Mouse (Mus musculus) ovary, postnatal 10 days (tissue): ENCODE measurements at regions not wholly inside any gene's neighbourhood (a gene's known extent, or its start where the extent isn't known, plus 50 kb on each side); places are given as distances from the start of the nearest gene placed in this dataset.

Experiments used
- DNase-seq: peaks from one replicate; pipeline ENCODE4 v3.0.0; 2022; ENCODE audit warnings: low spot score

DNA sequence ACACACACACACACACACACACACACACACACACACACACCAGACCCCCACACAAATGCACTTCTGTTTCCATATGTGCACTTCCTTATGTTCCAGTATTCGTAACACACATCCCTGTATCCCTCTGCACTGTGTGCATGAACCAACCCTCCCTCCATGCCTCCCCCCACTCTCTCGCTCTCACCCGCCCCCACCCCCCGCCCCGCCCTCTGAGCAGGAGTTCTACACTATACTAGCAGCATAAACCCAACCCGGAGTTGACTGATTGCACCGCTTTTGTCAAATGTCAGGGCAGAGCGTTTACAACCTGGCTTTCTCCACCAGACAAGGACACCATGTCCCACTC lies 81.5 kb upstream of the Zmiz1 start:
- DNase-seq = no peak

GRCm38 (mm10) chr14:25377900-25378716 lies 80.9 kb upstream of the Zmiz1 start:
- peak; percentile 76 for DNase-seq

- DNase-seq = no peak
These were observed 80.2 kb upstream of the Zmiz1 start for GRCm38 (mm10) chr14:25378717-25379224.

DNA sequence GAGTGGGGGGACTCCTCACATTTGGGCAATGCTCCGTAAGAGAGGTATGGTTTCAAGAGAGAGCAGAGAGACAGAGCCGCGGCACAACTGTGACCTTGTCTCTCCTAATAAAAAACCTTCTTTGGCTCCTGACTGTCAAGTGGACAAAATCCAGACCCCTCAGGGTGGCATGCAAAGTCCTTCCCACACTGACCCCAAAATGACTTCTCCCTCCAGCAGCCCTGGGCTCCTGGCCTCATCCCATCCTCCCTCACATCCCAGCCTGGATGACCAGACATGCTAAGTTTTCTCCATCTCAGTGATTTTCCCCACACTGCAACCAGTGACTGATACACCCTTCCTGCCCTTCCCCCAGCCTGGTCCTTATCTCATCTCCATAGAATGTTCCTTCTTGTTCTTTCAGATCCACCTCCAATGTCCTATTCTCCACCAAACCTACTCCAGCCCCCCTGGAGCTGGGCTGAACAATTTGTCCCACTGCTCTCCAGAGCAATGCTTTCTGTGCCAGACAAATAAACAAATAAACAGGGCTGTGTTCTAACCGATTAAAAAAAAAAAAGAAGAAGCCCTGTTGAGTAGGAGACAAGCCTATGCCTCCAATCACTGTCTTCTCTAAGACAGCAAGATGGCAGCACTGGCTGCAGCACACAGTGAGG lies 75.7 kb upstream of the Zmiz1 start:
- no peak for DNase-seq

DNA sequence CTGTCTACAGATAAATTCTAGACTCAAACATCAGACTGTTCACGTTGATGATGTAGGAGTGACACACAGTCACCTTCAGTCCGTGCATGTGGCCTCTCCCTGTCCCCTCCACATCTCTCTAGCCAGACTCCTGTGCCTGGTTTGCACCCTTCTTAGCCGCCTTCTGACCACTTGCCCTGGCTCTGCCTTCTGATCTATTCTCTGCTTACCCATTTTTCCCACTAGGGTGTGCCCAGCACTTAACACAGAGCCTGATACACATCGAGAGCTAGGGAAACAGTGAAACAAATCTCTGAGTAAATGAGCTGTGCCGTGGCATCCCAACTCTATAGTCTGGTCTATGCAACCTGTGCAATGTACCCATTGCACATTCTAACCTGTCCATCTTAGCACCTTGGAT lies 73.3 kb upstream of the Zmiz1 start:
- no peak for DNase-seq

- DNase-seq = no peak
These were observed 71.2 kb upstream of the Zmiz1 start for GRCm38 (mm10) chr14:25387780-25388179.

- no peak for DNase-seq
These were observed 69.7 kb upstream of the Zmiz1 start for GRCm38 (mm10) chr14:25389314-25389713.

GRCm38 (mm10) chr14:25392412-25392811 lies 66.6 kb upstream of the Zmiz1 start:
- no peak for DNase-seq

- no peak for DNase-seq
These were observed 66.0 kb upstream of the Zmiz1 start for GRCm38 (mm10) chr14:25392940-25393339.

DNA sequence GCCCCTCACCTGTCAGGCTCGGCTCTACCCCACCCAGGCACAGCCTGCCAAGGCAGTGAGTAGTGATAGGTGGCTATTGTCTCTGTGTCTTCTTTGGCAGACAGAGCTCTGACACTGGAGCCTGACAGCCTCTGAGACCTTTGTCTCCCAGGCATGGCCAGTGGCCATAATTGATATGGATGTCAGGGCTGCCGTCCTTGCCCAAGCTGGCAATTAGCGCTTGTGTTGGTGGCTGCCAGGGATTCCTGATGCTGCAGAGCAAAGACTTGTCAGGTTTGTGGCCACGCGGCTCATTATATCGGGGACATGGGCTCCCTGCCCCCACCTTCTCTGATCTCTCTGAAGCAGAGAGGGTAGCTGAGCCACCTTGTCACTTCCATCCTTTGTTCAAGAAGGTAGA lies 64.1 kb upstream of the Zmiz1 start:
- DNase-seq = no peak

GRCm38 (mm10) chr14:25396990-25397531 lies 61.9 kb upstream of the Zmiz1 start:
- DNase-seq = no peak

GRCm38 (mm10) chr14:25397751-25398150 lies 61.2 kb upstream of the Zmiz1 start:
- no peak for DNase-seq

- DNase-seq = no peak
These were observed 60.2 kb upstream of the Zmiz1 start for GRCm38 (mm10) chr14:25398745-25399144.

- DNase-seq = no peak
These were observed 59.7 kb upstream of the Zmiz1 start for GRCm38 (mm10) chr14:25399286-25399685.

DNA sequence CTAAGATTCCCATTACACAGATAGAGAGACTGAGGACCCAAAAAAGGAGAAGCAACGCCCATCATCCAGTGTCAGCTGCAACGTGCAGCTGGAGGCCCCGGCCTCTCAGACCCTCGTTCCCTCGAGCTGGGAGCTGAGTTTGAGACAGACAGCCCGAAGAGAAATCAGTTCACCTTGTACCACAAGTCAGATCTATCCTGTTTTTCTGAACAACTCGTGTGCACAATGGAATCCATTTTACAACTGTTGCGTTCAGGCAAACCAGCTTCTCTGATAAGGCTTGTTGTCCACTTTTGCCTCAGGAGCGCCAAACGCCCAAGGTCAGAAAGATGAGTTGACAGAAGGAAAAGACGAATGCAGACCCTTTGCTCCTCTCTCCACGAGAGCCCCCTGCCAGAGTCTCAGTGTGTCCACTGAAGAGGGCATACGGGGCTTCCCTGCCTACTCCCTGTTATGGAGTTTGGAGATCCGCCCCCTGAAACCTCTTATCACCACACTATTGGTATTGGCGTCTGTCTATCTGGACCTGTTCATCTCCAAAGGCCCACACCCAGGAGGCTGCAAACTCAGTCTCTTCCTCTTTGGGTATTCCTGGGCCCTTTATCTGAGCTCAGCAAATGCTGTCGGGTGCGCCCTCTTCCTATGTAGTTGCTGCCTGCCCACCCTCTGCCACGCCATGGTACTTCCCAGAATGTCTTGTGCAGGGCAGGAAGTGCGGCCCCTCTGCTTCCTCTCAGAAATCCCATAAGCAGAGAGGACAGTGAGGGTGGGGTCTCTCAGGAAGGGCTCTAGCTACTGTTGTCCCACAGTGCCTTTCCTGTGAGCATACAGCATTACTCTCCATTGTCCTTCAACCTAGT lies 57.7 kb upstream of the Zmiz1 start:
- DNase-seq = no peak

GRCm38 (mm10) chr14:25402409-25402808 lies 56.6 kb upstream of the Zmiz1 start:
- DNase-seq = no peak

- DNase-seq = no peak
These were observed 53.8 kb upstream of the Zmiz1 start for GRCm38 (mm10) chr14:25405191-25405590.

DNA sequence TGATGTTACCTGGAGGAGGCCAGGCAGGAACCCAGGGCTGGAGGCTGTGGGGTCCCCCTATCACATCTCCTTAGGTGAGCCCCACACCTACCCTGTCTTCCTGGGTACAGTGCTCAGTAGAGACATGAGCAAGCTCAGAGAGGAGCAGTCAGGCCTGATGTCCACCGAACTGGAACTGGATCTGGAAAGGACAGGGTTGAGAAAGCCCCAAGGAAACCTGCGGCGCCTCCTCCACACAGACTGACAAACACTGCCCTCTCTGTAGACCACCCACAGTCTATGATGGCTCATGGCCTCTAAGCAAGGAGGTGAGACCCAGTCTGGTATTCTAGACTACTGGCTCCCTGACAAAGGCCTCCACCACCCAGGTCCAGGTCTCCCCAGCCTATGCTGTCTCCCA lies 52.9 kb upstream of the Zmiz1 start:
- no peak for DNase-seq

DNA sequence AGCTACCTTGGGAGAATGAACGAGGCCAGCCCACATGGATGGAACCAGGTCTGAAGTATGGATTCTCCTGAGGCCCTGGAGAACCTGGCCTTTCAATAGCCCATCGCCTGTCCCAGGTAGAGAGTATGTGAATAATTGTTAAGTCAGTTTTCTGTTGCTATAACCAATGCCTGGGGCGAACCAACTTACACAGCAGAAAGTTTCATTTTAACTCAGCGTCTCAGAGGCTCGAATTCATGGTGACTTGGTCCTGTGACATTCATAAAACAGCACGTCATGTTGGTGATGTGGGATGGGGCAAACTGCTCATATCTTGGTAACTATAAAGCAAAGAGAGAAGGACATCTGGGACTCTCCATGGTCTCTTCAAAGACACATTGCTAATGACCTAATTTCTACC lies 52.4 kb upstream of the Zmiz1 start:
- no peak for DNase-seq

- DNase-seq = no peak
These were observed 51.9 kb upstream of the Zmiz1 start for GRCm38 (mm10) chr14:25407111-25407510.
